Mouse (Mus musculus) megakaryocyte, embryonic 14.5 days (primary cell): Measurements from ENCODE around the gene Sost.

ENCODE experiments used
- FLI1 ChIP-seq: IDR thresholded peaks from 2 replicates; pipeline ENCODE4 v1.6.1; 2012; ENCODE audit warnings: low read length, inconsistent platforms, mixed read lengths
- GATA1 ChIP-seq: IDR thresholded peaks from 3 replicates; pipeline ENCODE4 v1.6.1; 2012; ENCODE audit warnings: mixed read lengths, low read length, inconsistent platforms, borderline replicate concordance

GRCm38 (mm10) chr11:101965553-101965952, 1.3 kb downstream of the Sost start:
- no peak for TF ChIP-seq GATA1
- TF ChIP-seq FLI1, result no peak
